Mouse (Mus musculus) 3134 (cell line): Measurements from ENCODE around the gene Hrh2.
A peak's percentile ranks its signal among the peaks of the same experiment; 100 is the strongest.

ENCODE experiments used
- DNase-seq: peaks from one replicate; pipeline ENCODE4 v3.0.0-alpha.2; 2011; ENCODE audit warnings: low spot score; ENCODE audit not compliant: insufficient read length; ENCODE audit errors: extremely low read depth

Gene Hrh2

GRCm38 (mm10) chr13:54192021-54192481 lies at the start of gene Hrh2:
Hrh2 (plus strand) TSS chr13:54192129.
- no peak for DNase-seq

GRCm38 (mm10) chr13:54143788-54144187 lies 48.1 kb upstream of the Hrh2 start:
- DNase-seq, result no peak

GRCm38 (mm10) chr13:54144624-54145023 lies 47.3 kb upstream of the Hrh2 start:
- no peak for DNase-seq

GRCm38 (mm10) chr13:54147328-54147727 lies 44.6 kb upstream of the Hrh2 start:
- no peak for DNase-seq

GRCm38 (mm10) chr13:54152421-54152820 lies 39.5 kb upstream of the Hrh2 start:
- DNase-seq, result no peak

- DNase-seq, result no peak
These were observed 39.0 kb upstream of the Hrh2 start for GRCm38 (mm10) chr13:54152911-54153310.

GRCm38 (mm10) chr13:54153672-54154218 lies 38.2 kb upstream of the Hrh2 start:
- DNase-seq, result peak; percentile 23

GRCm38 (mm10) chr13:54155822-54156221 lies 36.1 kb upstream of the Hrh2 start:
- DNase-seq, result no peak

- no peak for DNase-seq
These were observed 32.7 kb upstream of the Hrh2 start for GRCm38 (mm10) chr13:54159256-54159655.

- no peak for DNase-seq
These were observed 32.2 kb upstream of the Hrh2 start for GRCm38 (mm10) chr13:54159756-54160155.

- DNase-seq, result no peak
These were observed 31.4 kb upstream of the Hrh2 start for GRCm38 (mm10) chr13:54160546-54160945.

GRCm38 (mm10) chr13:54161514-54161913 lies 30.4 kb upstream of the Hrh2 start:
- no peak for DNase-seq

GRCm38 (mm10) chr13:54163363-54163762 lies 28.6 kb upstream of the Hrh2 start:
- DNase-seq, result no peak

GRCm38 (mm10) chr13:54164462-54164861 lies 27.5 kb upstream of the Hrh2 start:
- no peak for DNase-seq

GRCm38 (mm10) chr13:54165066-54165465 lies 26.9 kb upstream of the Hrh2 start:
- DNase-seq, result no peak

GRCm38 (mm10) chr13:54165765-54166164 lies 26.2 kb upstream of the Hrh2 start:
- no peak for DNase-seq

- DNase-seq, result no peak
These were observed 24.9 kb upstream of the Hrh2 start for GRCm38 (mm10) chr13:54167036-54167435.

- DNase-seq, result no peak
These were observed 23.3 kb upstream of the Hrh2 start for GRCm38 (mm10) chr13:54168675-54169074.

GRCm38 (mm10) chr13:54170288-54170687 lies 21.6 kb upstream of the Hrh2 start:
- no peak for DNase-seq

GRCm38 (mm10) chr13:54171346-54171745 lies 20.6 kb upstream of the Hrh2 start:
- no peak for DNase-seq

- no peak for DNase-seq
These were observed 20.2 kb upstream of the Hrh2 start for GRCm38 (mm10) chr13:54171761-54172160.

GRCm38 (mm10) chr13:54173941-54174340 lies 18.0 kb upstream of the Hrh2 start:
- no peak for DNase-seq

- no peak for DNase-seq
These were observed 17.2 kb upstream of the Hrh2 start for GRCm38 (mm10) chr13:54174703-54175102.
